Mouse (Mus musculus) left cerebral cortex, adult 2 months (tissue): ENCODE data around the gene Srrm1. TPM values are rescaled to one million over a fixed set of nuclear protein-coding genes. Genes with fewer than 3 reads are reported as not detected.
A peak's percentile ranks its signal among the peaks of the same experiment; 100 is the strongest.
"Not testable (repeated sequence)": the region's sequence is repeated elsewhere in the genome, so short reads cannot be mapped to it uniquely, and the experiment has no call there.

Experiments
- DNase-seq, 2 experiments: peaks; one replicate each; pipeline ENCODE4 v3.0.0; 2021 to 2022; ENCODE audit warnings: low spot score in 2 of 2, mixed read lengths in 1 of 2; ENCODE audit errors: extremely low spot score in 1 of 2
- H3K27ac ChIP-seq: fragments of 200-600 bp; 2 replicates; pipeline ENCODE4 v1.8.1; 2022
- H3K4me3 ChIP-seq: fragments of 200-600 bp; 2 replicates; pipeline ENCODE4 v1.8.1; 2022
- CTCF ChIP-seq: fragments of 200-600 bp; IDR thresholded peaks from 2 replicates; pipeline ENCODE4 v1.8.1; 2022; ENCODE audit warnings: antibody characterized with exemption, mild to moderate bottlenecking, moderate library complexity
- intact Hi-C: fragments of 180-260 bp; cut with DNase I; formaldehyde crosslinking; loops from one replicate; pipeline ENCODE4 v1.15.1; 2025
- total RNA-seq, 2 experiments: library from RNA; stranded (reverse); gene quantifications; 2 replicates each; pipeline ENCODE4 v1.2.3; 2021

Gene Srrm1
- total RNA-seq, 2 experiments from 2014 or later = 133 to 139 TPM

GRCm38 (mm10) chr4:135297146-135297545, 56.0 kb downstream of the Srrm1 start:
- intact Hi-C loops = no loop called here
- no peak for TF ChIP-seq CTCF
- Histone ChIP-seq H3K27ac (no peak overlapping the region), H3K4me3 (no peak overlapping the region)
- DNase-seq = no peak

- H3K4me3 ChIP-seq = no peak overlapping the region
- intact Hi-C loops = no loop called here
- DNase-seq = no peak
- no peak for TF ChIP-seq CTCF
- H3K27ac ChIP-seq = no peak overlapping the region
Measured at GRCm38 (mm10) chr4:135296565-135296964, 56.6 kb downstream of the Srrm1 start.

DNA sequence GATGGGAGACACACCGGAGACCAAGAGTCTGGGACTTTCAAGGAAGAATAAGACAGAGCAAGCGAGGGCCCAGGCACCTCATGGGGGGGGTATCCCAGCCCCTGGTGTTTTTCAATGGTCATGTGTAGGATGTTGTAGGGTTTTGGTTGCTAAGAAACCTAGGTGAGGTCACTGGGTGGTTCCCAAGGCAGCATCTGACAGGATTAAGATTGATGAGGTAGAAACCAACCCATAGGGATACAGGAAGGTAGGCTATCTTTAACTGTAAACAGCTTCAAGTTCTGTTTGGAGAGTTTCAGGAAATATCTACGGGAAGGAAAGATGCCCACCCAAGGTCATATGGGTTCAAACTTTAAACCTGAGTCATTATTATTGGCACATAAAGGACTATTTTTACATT, 59.3 kb downstream of the Srrm1 start:
- DNase-seq = no peak
- TF ChIP-seq CTCF = no peak
- H3K27ac ChIP-seq = no peak overlapping the region
- intact Hi-C loops = no loop called here
- no peak overlapping the region for H3K4me3 ChIP-seq

DNA sequence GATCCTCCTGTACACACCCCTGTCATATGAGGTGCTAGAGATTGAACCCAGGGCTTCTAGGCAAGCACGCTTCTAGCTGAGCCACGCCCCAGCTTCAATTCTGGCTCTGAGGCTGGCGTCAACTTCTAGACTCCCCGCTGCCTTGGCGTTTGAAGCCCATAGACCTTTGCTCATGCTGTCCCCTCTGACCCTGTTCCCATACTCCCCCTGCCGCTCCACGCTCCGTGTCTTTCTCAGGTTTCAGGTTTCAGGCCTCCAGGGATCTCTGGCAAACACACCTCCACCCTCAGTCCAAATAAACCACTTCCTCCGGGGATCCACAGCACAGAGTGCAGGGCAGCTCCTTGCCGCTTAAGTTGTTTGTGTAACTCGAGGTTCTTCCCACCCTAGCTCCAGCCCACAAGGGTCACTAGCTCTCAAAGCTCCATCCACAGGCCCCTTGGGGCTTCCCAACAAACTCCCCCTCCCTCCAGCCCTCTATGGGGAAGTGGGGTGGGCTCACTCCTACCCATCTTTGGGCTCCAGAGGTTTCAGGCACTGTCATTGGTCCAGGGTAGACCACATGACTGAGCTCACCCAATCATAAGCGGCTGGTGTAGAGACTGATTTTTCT, 60.5 kb downstream of the Srrm1 start:
- intact Hi-C loops = no loop called here
- DNase-seq = no peak
- Histone ChIP-seq H3K27ac (peak overlapping the region; percentile 53), H3K4me3 (no peak overlapping the region)
- no peak; the same call in 1 of the 2 replicates for TF ChIP-seq CTCF

- Histone ChIP-seq H3K4me3 (no peak overlapping the region), H3K27ac (peak overlapping the region; percentile 53)
- intact Hi-C loops = no loop called here
- TF ChIP-seq CTCF = no peak
- DNase-seq = no peak
Measured at GRCm38 (mm10) chr4:135291841-135292240, 61.3 kb downstream of the Srrm1 start.

DNA sequence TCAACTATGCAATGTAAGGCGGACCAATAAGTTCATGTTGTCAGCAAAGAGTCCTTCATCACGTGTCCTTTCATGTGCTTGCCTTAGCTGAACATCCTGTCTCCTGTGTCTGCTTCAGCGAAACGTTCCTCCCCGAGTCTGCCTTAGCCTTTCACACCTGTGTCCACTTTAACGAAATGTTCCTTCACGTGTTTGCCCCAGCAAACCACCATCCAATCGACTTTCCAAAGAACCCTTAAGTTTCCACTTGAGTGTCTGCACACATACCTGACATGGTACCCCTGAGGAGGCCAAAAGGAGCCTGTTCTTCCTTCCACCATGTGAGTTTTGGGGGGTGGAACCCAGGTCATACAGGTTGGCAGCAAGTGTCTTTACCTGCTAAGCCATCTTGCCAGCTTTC, 61.9 kb downstream of the Srrm1 start:
- no peak for TF ChIP-seq CTCF
- no peak overlapping the region for H3K4me3 ChIP-seq
- H3K27ac ChIP-seq = no peak overlapping the region
- no peak for DNase-seq
- intact Hi-C loops = no loop called here

DNA sequence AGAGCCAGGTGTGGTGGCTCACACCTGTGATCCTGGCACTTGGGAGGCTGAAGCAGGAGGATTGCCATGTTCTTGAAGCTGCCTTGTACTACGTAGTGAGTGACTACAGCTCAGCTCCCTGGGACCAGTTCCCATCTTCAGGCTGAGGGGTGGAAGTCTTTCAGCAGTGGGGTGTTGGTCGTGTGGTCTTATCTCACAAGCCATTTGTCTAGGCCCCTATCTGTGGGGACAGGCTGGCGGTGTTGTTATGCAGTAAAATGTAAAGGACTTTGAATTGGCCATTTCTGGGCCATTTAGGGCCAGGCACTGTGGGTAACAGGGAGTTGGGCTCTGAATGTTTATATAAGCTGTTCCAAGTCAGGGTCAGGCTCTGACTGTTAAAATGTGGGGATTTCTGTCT, 65.1 kb downstream of the Srrm1 start:
- Histone ChIP-seq H3K4me3 (no peak overlapping the region), H3K27ac (no peak overlapping the region)
- no peak for TF ChIP-seq CTCF
- intact Hi-C loops = no loop called here
- DNase-seq = no peak

DNA sequence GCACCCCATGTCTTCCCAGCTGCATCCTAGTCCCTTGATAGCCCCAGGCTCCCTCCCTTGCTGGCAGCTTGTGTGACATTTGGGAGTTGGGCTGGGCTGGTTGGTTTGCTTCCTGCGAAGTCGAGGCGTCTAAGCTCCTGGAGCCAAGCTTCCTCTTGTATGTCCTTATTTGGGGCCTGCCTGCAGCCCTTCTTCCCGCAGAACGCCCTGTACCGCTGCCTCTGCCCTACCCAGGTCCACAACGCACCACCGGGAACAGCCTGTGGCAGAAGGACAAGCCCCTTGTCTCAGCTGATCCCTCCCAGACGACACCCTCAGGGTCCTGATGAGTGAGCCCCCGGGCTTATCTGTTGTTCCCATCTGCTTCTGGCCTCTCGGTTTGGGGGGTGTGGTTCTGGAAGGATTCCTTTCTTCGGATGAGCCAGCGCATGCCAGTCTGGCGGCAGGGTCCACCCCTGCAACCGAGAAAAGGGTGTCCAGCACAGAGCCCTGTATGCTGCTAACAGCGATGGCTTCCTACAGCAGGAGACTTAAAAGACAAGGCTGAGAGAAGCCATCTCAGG, 66.2 kb downstream of the Srrm1 start:
- Histone ChIP-seq H3K27ac (peak overlapping the region; percentile 36; the same call in 1 of the 2 replicates), H3K4me3 (no peak overlapping the region)
- no peak for TF ChIP-seq CTCF
- intact Hi-C loops = no loop called here
- DNase-seq = no peak

- Histone ChIP-seq H3K27ac (peak overlapping the region; percentile 33; the same call in 1 of the 2 replicates), H3K4me3 (no peak overlapping the region)
- DNase-seq = peak in 1 of 2 experiments; percentile 24
- intact Hi-C loops = no loop called here
- TF ChIP-seq CTCF = no peak
Measured at GRCm38 (mm10) chr4:135286033-135286622, 67.0 kb downstream of the Srrm1 start.

DNA sequence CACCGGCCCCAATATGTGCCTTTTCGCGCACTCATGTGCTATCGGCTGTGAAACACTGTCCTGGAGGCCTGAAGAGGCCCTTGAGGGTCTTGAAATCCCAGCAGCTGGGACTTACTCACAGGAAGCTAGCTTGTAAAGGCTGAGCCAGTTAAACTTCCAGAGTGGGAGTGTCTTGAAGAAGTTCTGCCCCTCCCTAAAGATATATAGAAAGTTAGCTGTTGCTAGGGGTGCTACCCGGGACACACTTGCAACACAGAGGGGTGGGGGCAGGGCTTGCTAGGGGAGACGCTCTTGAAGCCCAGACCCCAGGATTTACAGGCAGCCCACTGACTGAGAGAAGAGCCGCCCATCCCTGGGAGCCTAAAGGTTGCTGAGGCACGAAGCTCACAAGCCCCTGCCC, 67.7 kb downstream of the Srrm1 start:
- no peak for TF ChIP-seq CTCF
- Histone ChIP-seq H3K27ac (no peak overlapping the region), H3K4me3 (no peak overlapping the region)
- intact Hi-C loops = no loop called here
- DNase-seq = no peak

GRCm38 (mm10) chr4:135283875-135284274, 69.2 kb downstream of the Srrm1 start:
- no peak; the same call in 1 of the 2 replicates for TF ChIP-seq CTCF
- no peak for DNase-seq
- intact Hi-C loops = no loop called here
- no peak overlapping the region for H3K4me3 ChIP-seq
- no peak overlapping the region for H3K27ac ChIP-seq

- Histone ChIP-seq H3K4me3 (no peak overlapping the region), H3K27ac (no peak overlapping the region)
- intact Hi-C loops = no loop called here
- DNase-seq = no peak
- no peak for TF ChIP-seq CTCF
Measured at GRCm38 (mm10) chr4:135283417-135283816, 69.7 kb downstream of the Srrm1 start.

DNA sequence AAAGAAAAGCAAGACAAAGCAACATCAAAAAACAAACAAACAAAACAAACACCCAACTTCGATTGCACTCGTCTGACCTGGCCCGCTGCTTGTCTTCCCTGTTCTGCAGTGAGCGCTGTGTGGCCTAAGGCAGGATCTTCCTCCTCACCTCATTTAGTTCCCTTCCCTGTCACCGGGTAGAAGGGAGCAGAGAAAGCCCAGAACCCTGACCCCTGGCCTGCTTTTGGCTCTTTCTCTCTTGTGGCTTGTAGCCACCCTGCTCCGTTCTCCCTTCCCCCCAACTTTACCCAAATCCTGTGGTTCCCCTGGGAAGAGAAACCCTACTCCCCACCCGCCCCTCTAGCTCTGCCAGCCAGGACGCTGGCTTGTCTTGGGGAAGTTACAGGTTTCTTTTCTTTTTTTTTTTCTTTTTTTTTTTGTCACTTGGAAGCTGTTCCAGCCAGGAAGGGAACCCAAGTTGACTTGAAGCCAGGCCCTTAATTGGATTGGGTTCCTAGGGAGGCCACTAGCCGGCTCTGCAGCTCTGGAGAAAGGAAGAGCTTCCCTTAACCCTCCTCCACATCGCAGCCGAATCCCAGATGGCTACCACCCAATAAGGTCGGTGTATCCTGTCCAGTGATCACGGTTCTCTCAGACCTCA, 70.3 kb downstream of the Srrm1 start:
- DNase-seq = no peak
- H3K27ac ChIP-seq = no peak overlapping the region
- H3K4me3 ChIP-seq = no peak overlapping the region
- no peak for TF ChIP-seq CTCF
- intact Hi-C loops = no loop called here

DNA sequence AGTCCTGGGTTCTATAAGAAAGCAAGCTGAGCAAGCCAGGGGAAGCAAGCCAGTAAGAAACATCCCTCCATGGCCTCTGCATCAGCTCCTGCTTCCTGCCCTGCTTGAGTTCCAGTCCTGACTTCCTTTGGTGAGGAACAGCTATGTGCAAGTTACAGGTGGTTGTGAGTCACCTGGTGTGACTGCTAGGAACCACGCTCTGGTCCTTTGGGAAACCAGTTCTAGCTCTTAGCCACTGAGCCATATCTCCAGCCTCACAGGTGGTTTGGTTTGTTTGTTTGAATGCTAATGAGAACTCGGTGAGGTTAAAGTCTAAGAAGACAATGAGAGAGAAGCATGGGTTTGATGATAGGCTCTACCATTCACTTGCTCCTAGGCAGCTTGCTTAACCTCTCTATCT, 73.1 kb downstream of the Srrm1 start:
- intact Hi-C loops, H3K4me3 ChIP-seq, H3K27ac ChIP-seq, DNase-seq: not testable (repeated sequence)
